Mouse (Mus musculus) left cerebral cortex, adult 8-10 months (tissue): Measurements from ENCODE around the gene Cpsf6. TPM values are rescaled to one million over a fixed set of nuclear protein-coding genes. Genes with fewer than 3 reads are reported as not detected.

ENCODE experiments used
- DNase-seq, 2 experiments: peaks; one replicate each; pipeline ENCODE4 v3.0.0; 2022; ENCODE audit warnings: low spot score in 2 of 2
- total RNA-seq, 4 experiments: library from RNA; stranded (reverse); gene quantifications; 2 replicates each; pipeline ENCODE4 v1.2.4; 2022

Gene Cpsf6
- total RNA-seq, 4 experiments from 2014 or later = 86.2 to 103 (median 96.1) TPM

DNA sequence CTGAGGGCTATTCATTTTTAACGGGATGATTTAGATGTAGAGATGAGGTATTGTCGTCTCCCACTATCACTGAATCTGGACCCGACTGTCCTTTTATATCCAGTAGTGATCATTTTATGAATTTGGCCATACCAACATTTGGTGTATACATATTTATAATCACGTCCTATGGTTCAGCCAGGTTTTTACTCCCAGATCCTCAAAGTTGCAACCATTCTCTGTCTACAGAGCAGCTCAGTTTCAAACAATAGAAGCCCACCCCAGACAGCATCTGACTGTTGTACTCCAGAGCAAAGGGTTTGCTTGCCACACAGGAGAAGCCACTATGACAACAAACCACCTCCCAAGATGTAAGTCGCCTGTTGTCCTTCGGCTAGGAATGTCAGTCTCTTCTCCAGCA lies 7.2 kb upstream of the Cpsf6 start:
- no peak for DNase-seq

DNA sequence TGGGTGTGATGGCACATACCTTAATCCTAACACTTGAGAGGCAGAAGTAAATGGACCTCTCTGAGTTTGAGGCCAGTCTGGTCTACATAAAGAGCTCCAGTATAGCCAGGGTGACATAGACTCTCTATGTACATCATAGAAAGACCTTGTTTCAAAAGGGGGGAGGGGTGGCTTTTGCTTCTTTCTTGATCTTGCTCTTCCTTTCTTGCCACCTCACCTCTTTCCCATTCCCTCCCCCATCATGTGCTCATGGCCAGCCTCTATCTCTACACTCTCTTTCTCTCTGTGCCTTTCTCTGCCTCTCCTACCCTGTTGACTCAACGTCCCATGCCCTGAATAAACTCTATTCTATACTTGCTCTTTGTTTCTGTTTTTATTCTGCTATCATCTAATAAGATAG lies 6.4 kb upstream of the Cpsf6 start:
- no peak for DNase-seq

- DNase-seq = no peak
Observed at GRCm38 (mm10) chr10:117385431-117385830, 5.6 kb upstream of the Cpsf6 start.

DNA sequence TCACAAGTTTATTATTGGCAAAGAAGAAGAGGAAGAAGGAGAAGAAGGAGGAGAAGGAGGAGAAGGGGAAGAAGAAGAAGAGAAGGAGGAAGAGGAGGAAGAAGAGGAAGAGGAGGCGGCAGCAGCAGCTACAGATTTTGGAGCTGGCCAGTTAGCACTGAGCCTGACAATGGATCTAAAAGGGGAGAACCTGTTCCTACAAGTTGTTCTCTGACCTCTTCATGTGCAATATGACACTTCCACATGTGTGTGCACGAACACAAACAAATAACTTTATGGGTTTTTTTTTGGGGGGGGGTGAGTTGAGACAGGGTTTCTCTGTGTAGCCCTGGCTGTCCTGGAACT lies 5.2 kb upstream of the Cpsf6 start:
- DNase-seq = no peak

- DNase-seq = no peak
Observed at GRCm38 (mm10) chr10:117384386-117385085, 4.7 kb upstream of the Cpsf6 start.

GRCm38 (mm10) chr10:117383941-117384340 lies 4.1 kb upstream of the Cpsf6 start:
- DNase-seq = no peak

DNA sequence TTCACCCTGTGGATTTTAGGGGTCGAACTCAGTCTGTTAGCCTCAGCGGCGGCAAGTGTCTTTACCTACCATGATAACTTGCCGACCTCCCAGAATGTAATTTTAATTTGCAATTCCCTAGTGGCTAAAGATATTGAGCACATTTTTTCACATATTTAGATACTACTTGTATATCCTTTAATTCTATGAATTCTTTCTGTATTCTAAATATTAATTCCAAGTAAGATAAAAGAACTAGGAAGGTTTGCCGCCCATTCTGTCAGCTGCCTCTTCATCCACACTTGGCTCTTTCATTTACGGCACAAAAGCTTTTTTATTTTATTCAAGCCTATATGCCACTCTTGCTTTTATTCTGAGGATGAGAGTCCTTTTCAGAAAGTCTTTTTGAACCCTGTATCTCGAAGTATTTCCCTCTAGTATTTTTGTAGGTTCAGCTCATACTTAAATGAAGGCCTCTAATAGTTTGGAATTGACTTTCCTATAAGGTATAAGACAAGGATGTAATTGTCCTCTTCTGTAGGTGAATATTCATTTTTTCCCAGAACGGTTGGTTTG lies 3.3 kb upstream of the Cpsf6 start:
- no peak for DNase-seq

- no peak for DNase-seq
Observed at GRCm38 (mm10) chr10:117382146-117382545, 2.3 kb upstream of the Cpsf6 start.

- DNase-seq = no peak
Observed at GRCm38 (mm10) chr10:117380721-117381570, 1.1 kb upstream of the Cpsf6 start.

DNA sequence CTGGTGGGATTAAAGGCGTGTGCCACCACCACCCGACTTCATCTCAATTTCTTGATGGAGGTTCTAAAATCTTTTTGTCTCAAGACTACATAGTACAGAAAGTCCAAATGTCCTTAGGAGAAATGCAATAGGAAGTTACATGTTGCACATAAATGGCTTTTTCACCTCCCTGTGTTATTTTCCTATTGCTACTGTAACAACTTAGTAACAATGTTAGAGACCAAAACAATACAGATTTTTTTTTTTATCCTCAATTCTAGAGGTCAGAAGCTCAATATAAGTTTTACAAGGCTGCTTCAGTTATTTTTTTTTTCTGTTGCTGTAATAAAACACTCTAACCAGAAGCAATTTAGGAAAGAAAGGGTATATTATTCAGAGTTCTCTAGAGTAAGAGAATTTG lies 374 bp downstream of the Cpsf6 start:
- no peak for DNase-seq

- no peak for DNase-seq
Observed at GRCm38 (mm10) chr10:117378642-117379041, 1.2 kb downstream of the Cpsf6 start.

DNA sequence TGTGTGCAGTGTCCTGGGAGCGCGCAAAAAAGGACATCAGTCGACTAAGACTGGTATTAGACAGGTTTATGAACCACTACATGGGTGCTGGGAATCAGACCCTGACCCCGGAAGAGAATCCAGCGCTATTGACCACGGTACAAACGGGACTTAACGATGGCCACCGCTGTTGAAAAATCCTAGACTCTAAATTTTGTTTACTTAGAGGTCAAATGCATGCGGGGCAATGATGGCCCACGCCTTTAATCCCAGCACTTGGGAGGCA lies 1.6 kb downstream of the Cpsf6 start:
- no peak for DNase-seq

- no peak for DNase-seq
Observed at GRCm38 (mm10) chr10:117377431-117378290, 2.2 kb downstream of the Cpsf6 start.

DNA sequence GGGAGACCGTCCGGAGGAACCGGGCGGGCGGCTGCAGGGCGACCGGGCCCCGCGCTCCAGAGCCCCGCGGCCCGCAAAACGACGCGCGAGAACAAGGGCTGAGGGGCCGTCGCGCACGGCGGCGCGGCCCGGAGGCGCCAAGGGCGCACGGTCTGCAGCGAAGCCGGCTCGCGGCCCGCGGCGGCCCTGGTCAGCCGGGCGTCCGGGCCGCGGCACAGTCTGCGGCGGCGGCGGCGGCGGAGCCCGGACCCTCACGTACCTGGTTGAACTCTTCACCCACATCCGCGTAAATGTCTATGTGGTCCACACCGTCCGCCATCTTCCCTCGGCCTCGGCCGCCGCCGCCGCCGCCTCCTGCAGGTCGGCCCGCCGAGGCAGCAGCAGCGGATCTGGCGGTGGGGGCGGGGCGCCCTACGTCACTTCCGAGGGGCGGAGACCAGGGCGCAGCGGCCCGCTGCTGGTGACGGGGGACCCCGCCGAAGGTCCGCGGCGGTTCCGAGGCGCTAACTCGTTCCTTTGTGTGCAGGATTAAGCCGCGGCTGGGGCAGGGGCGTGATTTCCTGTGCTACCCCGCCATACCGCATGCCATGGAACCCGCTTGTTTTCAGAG lies 3.1 kb downstream of the Cpsf6 start:
- peak; percentile 90 for DNase-seq

DNA sequence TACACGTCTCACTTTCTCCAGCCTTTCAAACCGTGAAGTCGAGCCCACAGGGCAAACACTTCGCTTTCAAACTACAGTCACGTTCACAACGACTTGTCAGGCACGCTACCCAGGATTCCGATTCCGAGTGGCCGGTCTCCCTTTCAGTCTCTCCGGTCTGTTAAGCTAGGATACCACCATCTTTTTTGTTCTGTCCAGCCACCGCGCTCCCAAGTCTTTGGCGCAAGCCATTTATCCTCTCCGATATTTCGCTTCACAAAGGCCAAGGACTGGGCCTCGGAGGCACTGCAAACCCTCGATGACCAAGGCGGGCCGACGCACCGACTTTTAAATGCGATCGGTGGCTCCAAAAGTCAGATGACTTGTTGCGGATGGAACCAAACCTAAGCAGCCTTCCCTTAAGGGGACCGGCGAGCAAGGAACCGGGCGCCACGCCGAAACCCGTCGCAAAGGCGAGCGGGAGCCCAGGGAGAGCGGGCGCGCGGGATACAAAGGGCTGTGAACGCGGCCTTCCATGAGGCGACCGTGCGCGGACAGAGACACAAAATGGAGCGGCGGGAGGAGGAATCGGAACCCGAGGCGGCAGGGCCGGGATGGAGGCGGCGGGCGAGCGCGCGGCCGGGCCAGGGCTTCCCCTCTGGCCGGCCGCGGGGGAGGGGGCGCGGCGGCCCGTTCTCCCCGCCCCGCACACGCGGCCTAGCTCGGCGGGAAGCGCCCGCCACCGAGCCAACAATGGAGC lies 3.8 kb downstream of the Cpsf6 start:
- DNase-seq = peak; percentile 13 to 51

GRCm38 (mm10) chr10:117375163-117375562 lies 4.7 kb downstream of the Cpsf6 start:
- no peak for DNase-seq

DNA sequence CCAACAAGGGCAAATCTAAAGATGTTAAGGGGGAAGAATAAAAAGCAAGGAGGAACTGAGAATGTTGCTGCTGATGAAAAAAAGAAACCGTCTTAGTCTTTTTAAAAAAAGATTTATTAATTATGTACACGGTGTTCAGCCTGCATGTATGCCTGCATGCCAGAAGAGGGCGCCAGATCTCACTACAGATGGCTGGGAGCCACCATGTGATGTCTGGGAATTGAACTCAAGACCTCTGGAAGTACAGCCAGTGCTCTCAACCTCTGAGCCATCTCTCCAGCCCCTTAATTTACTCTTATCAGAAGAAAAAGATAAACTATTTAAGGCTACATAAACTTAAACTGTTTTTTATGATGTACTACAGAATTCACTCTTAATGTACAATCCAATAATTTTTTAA lies 16.7 kb downstream of the Cpsf6 start:
- no peak for DNase-seq

DNA sequence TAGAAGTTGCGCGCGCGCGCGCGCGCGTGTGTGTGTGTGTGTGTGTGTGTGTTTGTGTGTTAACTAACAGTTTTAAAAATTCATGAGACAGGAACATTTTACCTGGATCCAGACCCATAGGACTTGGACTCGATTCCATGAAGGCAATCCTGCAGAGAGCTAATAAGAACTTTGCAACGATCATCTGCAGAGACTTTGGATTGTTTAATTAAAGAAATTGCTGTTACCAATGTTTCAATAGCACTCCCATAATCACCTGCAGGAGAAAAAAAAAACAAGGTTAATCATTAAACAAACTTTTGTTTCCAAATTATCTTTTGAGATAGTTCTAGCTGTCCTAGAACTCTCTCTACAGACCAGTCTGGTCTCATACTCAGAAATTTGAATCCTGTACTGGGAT lies 20.9 kb downstream of the Cpsf6 start:
- DNase-seq = no peak

GRCm38 (mm10) chr10:117343000-117343399 lies 36.8 kb downstream of the Cpsf6 start:
- no peak for DNase-seq

DNA sequence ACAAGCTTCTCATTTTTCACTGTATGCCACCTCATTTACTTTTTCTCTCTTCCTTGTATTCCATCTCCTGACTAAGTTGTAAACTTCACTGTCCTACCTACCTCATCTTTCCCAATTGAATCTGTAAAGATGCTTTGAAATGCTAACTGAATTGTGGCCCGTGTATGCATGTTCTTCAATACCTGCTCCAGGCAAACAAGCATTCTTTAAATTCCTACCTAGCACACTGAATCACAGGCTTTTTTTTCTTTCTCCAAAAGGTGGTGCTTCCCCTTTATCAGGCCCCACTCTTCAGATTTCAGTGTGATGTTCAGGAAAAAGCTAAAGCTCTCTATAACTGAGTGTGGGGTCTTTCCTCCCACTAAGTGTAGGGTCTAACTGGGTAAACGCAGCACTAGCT lies 37.4 kb downstream of the Cpsf6 start:
- no peak for DNase-seq

GRCm38 (mm10) chr10:117341029-117341428 lies 38.8 kb downstream of the Cpsf6 start:
- no peak for DNase-seq
